Comparison of ENCODE assay signal across 26 mouse cellular contexts in genomic region chr15:99038025-99038424, GRCm38 (mm10). TPM values are rescaled to one million over a fixed set of nuclear protein-coding genes. Genes with fewer than 3 reads are reported as not detected.
DNase-seq lines count a peak whose midpoint lies in the region; ATAC-seq and TF ChIP-seq lines count a peak whose summit lies in the region.
"Had no signal": no experiment of that assay in that cellular context is flagged by ENCODE, and none has a peak within 500 bp of the region (broad histone marks: within the 10 kb centered on the region; RNA-seq: fewer than 3 reads in every experiment).

No protein-coding gene starts in this region.

- H3K4me1 ChIP-seq in MEL (ENCODE audit: control insufficient read depth in 1 of 2, insufficient read depth in 2 of 2, low read length in 2 of 2) = peaks cover 5 to 21% of the 10 kb centered on the region in 2 experiments; a peak in 3 of 4 replicates
- peaks cover 2% of the 10 kb centered on the region; the same call in 1 of the 2 replicates for H3K4me1 ChIP-seq in lung, adult 2 months (ENCODE audit: control insufficient read depth, insufficient read depth, low read length)
- peaks cover 4% of the 10 kb centered on the region; the same call in 1 of the 2 replicates for H3K4me1 ChIP-seq in midbrain, embryonic 14.5 days (ENCODE audit: control insufficient read depth, insufficient read depth, low read length)

- H3K4me2 ChIP-seq in myocyte (ENCODE audit: low read depth) = no peak overlapping the region
- no peak overlapping the region for H3K4me2 ChIP-seq in midbrain, embryonic 14.5 days (ENCODE audit: low read length)

- H3K4me3 ChIP-seq in MEL (ENCODE audit: control insufficient read depth in 1 of 2, insufficient read depth in 1 of 2, low read depth in 2 of 2, low read length in 2 of 2) = no peak overlapping the region
- no peak overlapping the region for H3K4me3 ChIP-seq in myocyte
- no peak overlapping the region for H3K4me3 ChIP-seq in lung, adult 2 months (replicated peaks; ENCODE audit: extremely low read depth, low read depth, low read length)
- no peak overlapping the region for H3K4me3 ChIP-seq in midbrain, embryonic 14.5 days (replicated peaks; ENCODE audit: low read depth, low read length)

- H3K79me2 ChIP-seq in MEL (ENCODE audit: control insufficient read depth, insufficient read depth, low read length, poor library complexity) (peaks cover 3% of the 10 kb centered on the region; the same call in 1 of the 2 replicates), myocyte (ENCODE audit: control insufficient read depth, insufficient read depth) (peaks cover 27% of the 10 kb centered on the region)

- H3K36me3 ChIP-seq in MEL (ENCODE audit: control insufficient read depth in 1 of 2, insufficient read depth in 2 of 2, low read length in 2 of 2) (peaks cover 19 to 20% of the 10 kb centered on the region in 2 experiments), myocyte (ENCODE audit: control insufficient read depth, insufficient read depth) (peaks cover 38% of the 10 kb centered on the region)
- H3K36me3 ChIP-seq in midbrain, embryonic 14.5 days (ENCODE audit: control insufficient read depth, insufficient read depth, low read length) = no peaks in the 10 kb centered on the region

- no peak overlapping the region for H3K27ac ChIP-seq in MEL (ENCODE audit: control insufficient read depth, low read depth, low read length)
- no peak overlapping the region for H3K27ac ChIP-seq in midbrain, embryonic 14.5 days (replicated peaks; ENCODE audit: low read depth, low read length)

- DNase-seq in 3T3-L1 (ENCODE audit: low read depth, low spot score) (peak; percentile 40), 416B (ENCODE audit: low read depth) (peak; percentile 57), MEL (ENCODE audit: low read depth, low spot score) (peak; percentile 41)
- DNase-seq in urinary bladder, postnatal 4 days (ENCODE audit: low spot score in 2 of 2) = no peak
- DNase-seq in left cerebral cortex, postnatal 36 days (ENCODE audit: low spot score in 2 of 2) = no peak
- no peak for DNase-seq in lung, adult 2 months
- DNase-seq in midbrain, embryonic 14.5 days = no peak
- DNase-seq: adrenal gland, adult 2 months; adrenal gland, adult 8-10 months; adrenal gland, postnatal 10 days; adrenal gland, postnatal 14 days; adrenal gland, postnatal 25 days; adrenal gland, postnatal 36 days; B cell, adult 2 months; cerebellum, adult 11 months; cerebellum, adult 11-12 months; cerebellum, adult 18-20 months; cerebellum, adult 2 months; cerebellum, adult 8-10 months had no signal

- TF ChIP-seq EP300 in MEL (IDR thresholded peaks at IDR 0.05; ENCODE audit: low read depth in 1 of 2, low read length in 2 of 2) = no peak

- no peak for TF ChIP-seq CTCF in MEL (IDR thresholded peaks at IDR 0.05 in 2 of 3, conservative IDR thresholded peaks at IDR 0.05 in 1 of 3; ENCODE audit: control insufficient read depth in 1 of 3, insufficient read depth in 1 of 3, low read depth in 2 of 3, low read length in 3 of 3, poor library complexity in 1 of 3, severe bottlenecking in 1 of 3)
- TF ChIP-seq CTCF in lung, adult 2 months (IDR thresholded peaks at IDR 0.05; ENCODE audit: insufficient read depth, low read length) = no peak

- TF ChIP-seq POLR2A in MEL (IDR thresholded peaks at IDR 0.05; ENCODE audit: control insufficient read depth in 1 of 2, insufficient read depth in 1 of 2, low read depth in 1 of 2, low read length in 2 of 2, poor library complexity in 1 of 2) (no peak), myocyte (IDR thresholded peaks at IDR 0.05; ENCODE audit: insufficient read length, low read depth) (peak; percentile 24)
- no peak for TF ChIP-seq POLR2A in lung, adult 2 months (IDR thresholded peaks at IDR 0.05; ENCODE audit: borderline replicate concordance, extremely low read depth, low read depth, low read length)

- no peak overlapping the region for H3ac ChIP-seq in myocyte (ENCODE audit: control insufficient read depth, insufficient read length)

- intact Hi-C loops in left cerebral cortex, postnatal 36 days (cut with DNase I) = no loop called here

- no peak for ATAC-seq in midbrain, embryonic 14.5 days (ENCODE audit: low FRiP score, low TSS enrichment)
- ATAC-seq: activated CD4-positive, CD25-positive, alpha-beta regulatory T cell, adult 4 months; CD4-positive, CD25-positive, alpha-beta regulatory T cell, adult 4 months; Patski had no signal

- TF ChIP-seq RAD21 in MEL (IDR thresholded peaks at IDR 0.05; ENCODE audit: low read depth, low read length) = no peak

- no peaks in the 10 kb centered on the region for H3K9me3 ChIP-seq in MEL (replicated peaks; ENCODE audit: insufficient read depth, low read length)
- no peaks in the 10 kb centered on the region for H3K9me3 ChIP-seq in midbrain, embryonic 14.5 days (ENCODE audit: control insufficient read depth, low read length)
- H3K9me3 ChIP-seq: G1E had no signal

- H3K9ac ChIP-seq in MEL (ENCODE audit: control insufficient read depth, low read depth, low read length, poor library complexity, severe bottlenecking) = no peak overlapping the region
- H3K9ac ChIP-seq in midbrain, embryonic 14.5 days (replicated peaks; ENCODE audit: low read length) = no peak overlapping the region

- whole genome bisulfite sequencing in lung, adult 2 months = 91% methylated on average over 1 of the region's 1 CpGs
- 89% methylated on average over 1 of the region's 1 CpGs for WGBS in midbrain, embryonic 14.5 days

- no peaks in the 10 kb centered on the region for H3K27me3 ChIP-seq in MEL (ENCODE audit: control insufficient read depth in 1 of 2, insufficient read depth in 2 of 2, low read length in 2 of 2)
- no peaks in the 10 kb centered on the region for H3K27me3 ChIP-seq in myocyte (ENCODE audit: control insufficient read depth, insufficient read depth, insufficient read length)
- H3K27me3 ChIP-seq in midbrain, embryonic 14.5 days (ENCODE audit: control insufficient read depth, insufficient read depth, low read length) = no peaks in the 10 kb centered on the region
- H3K27me3 ChIP-seq: CH12.LX, Patski had no signal

TF ChIP-seq in MEL, 35 proteins besides CTCF, POLR2A, EP300 and RAD21:
- TF ChIP-seq POLR2AphosphoS5 (IDR thresholded peaks at IDR 0.05; ENCODE audit: borderline replicate concordance, low read depth, low read length) = peak; percentile 75; the same call in 1 of the 2 replicates
- no peak for TF ChIP-seq ELF1 (IDR thresholded peaks at IDR 0.05; ENCODE audit: low read depth, low read length)
TF ChIP-seq in MEL: peak in this region for 1.

TF ChIP-seq in myocyte, 11 proteins besides CTCF, POLR2A, EP300 and RAD21 (continues in another document):
- TF ChIP-seq POLR2AphosphoS2 (IDR thresholded peaks at IDR 0.05; ENCODE audit: insufficient read length, low read depth) = no peak
- no peak for TF ChIP-seq MYOD1 (IDR thresholded peaks at IDR 0.05; ENCODE audit: control insufficient read depth in 1 of 3, insufficient read length in 2 of 3, low read depth in 2 of 3)
- TF ChIP-seq MYOG (IDR thresholded peaks at IDR 0.05; ENCODE audit: control insufficient read depth in 1 of 3, insufficient read depth in 1 of 3, insufficient read length in 2 of 3, low read depth in 2 of 3) = no peak
- no peak for TF ChIP-seq CEBPB (IDR thresholded peaks at IDR 0.05; ENCODE audit: insufficient read depth, poor library complexity, severe bottlenecking)
- no peak for TF ChIP-seq REST (IDR thresholded peaks at IDR 0.05; ENCODE audit: insufficient read depth, insufficient read length)
- no peak for TF ChIP-seq SRF (IDR thresholded peaks at IDR 0.05; ENCODE audit: control insufficient read depth, insufficient read length, low read depth)
- no peak for TF ChIP-seq E2F4 (IDR thresholded peaks at IDR 0.05; ENCODE audit: insufficient read depth)

RNA-seq across cellular contexts. Expression of gene Tuba1c, which starts 8.3 kb away (rescaled TPM):
- total RNA-seq in MEL (2012; rRNA removed) = 163 and 201 TPM in 2 replicates
- polyA plus RNA-seq in MEL (2012; ENCODE audit: insufficient read depth in 1 of 2, insufficient read length in 2 of 2, low read depth in 1 of 2, low replicate concordance in 2 of 2, missing spikeins in 1 of 2) (100 to 1,000 TPM in 1 of 2 experiments, not detected in 1; 129 TPM), myocyte (2012; fragmentation: generic; extraction: Trizol) (462 TPM)
- total RNA-seq in left cerebral cortex, postnatal 36 days (2021) = 10 to 100 TPM; 60.3 to 78.5 TPM
- polyA plus RNA-seq in lung, adult 2 months (2012; rRNA removed) = 72.7 and 91.7 TPM in 2 replicates
- polyA plus RNA-seq in midbrain, embryonic 14.5 days (2014; fragmentation: Nextera tagmentation; extraction: Ambion mirVana) = 13.5 and 24.8 TPM in 2 replicates

RNA-seq across cellular contexts. Expression of gene Prph, which starts 16.9 kb away (rescaled TPM):
- total RNA-seq in MEL (2012; rRNA removed) = not detected in 2 replicates
- not detected for polyA plus RNA-seq in MEL (2012; ENCODE audit: insufficient read depth in 1 of 2, insufficient read length in 2 of 2, low read depth in 1 of 2, low replicate concordance in 2 of 2, missing spikeins in 1 of 2)
- polyA plus RNA-seq in myocyte (2012; fragmentation: generic; extraction: Trizol) = 0.98 TPM
- 1 to 10 TPM in 1 of 2 experiments, under 1 TPM in 1; 0.97 to 1.8 TPM for total RNA-seq in left cerebral cortex, postnatal 36 days (2021)
- 0.71 and 1.0 TPM in 2 replicates for polyA plus RNA-seq in lung, adult 2 months (2012; rRNA removed)
- polyA plus RNA-seq in midbrain, embryonic 14.5 days (2014; fragmentation: Nextera tagmentation; extraction: Ambion mirVana) = 11.7 and 15.5 TPM in 2 replicates
- total RNA-seq: G1E had no signal
- polyA plus RNA-seq: activated CD4-positive, CD25-positive, alpha-beta regulatory T cell, adult 4 months; CD4-positive, CD25-positive, alpha-beta regulatory T cell, adult 4 months; G1E had no signal

RNA-seq across cellular contexts. Expression of gene Troap, which starts 36.4 kb away (rescaled TPM):
- total RNA-seq in MEL (2012; rRNA removed) = 24.3 and 25.8 TPM in 2 replicates
- polyA plus RNA-seq in MEL (2012; ENCODE audit: insufficient read depth in 1 of 2, insufficient read length in 2 of 2, low read depth in 1 of 2, low replicate concordance in 2 of 2, missing spikeins in 1 of 2) = 10 to 100 TPM in 1 of 2 experiments, not detected in 1; 70.2 TPM
- polyA plus RNA-seq in myocyte (2012; fragmentation: generic; extraction: Trizol) = 18.6 TPM
- total RNA-seq in left cerebral cortex, postnatal 36 days (2021) = under 1 TPM in 1 of 2 experiments, not detected in 1; 0.32 TPM
- 0.84 and 1.3 TPM in 2 replicates for polyA plus RNA-seq in lung, adult 2 months (2012; rRNA removed)
- 3.9 and 4.9 TPM in 2 replicates for polyA plus RNA-seq in midbrain, embryonic 14.5 days (2014; fragmentation: Nextera tagmentation; extraction: Ambion mirVana)
- total RNA-seq: adrenal gland, adult 18-20 months had no signal

RNA-seq across cellular contexts. Expression of gene C1ql4, which starts 49.6 kb away (rescaled TPM):
- total RNA-seq in MEL (2012; rRNA removed) = 0.15 TPM in 1 of 2 replicates, not detected in the other
- polyA plus RNA-seq in MEL (2012; ENCODE audit: insufficient read depth in 1 of 2, insufficient read length in 2 of 2, low read depth in 1 of 2, low replicate concordance in 2 of 2, missing spikeins in 1 of 2) = under 1 TPM in 1 of 2 experiments, not detected in 1; 0.08 TPM
- 0.10 TPM for polyA plus RNA-seq in myocyte (2012; fragmentation: generic; extraction: Trizol)
- total RNA-seq in left cerebral cortex, postnatal 36 days (2021) = not detected
- not detected in 2 replicates for polyA plus RNA-seq in lung, adult 2 months (2012; rRNA removed)
- 13.2 and 13.7 TPM in 2 replicates for polyA plus RNA-seq in midbrain, embryonic 14.5 days (2014; fragmentation: Nextera tagmentation; extraction: Ambion mirVana)
- total RNA-seq: adrenal gland, adult 18-20 months; adrenal gland, adult 2 months; adrenal gland, adult 8-10 months; adrenal gland, postnatal 14 days; adrenal gland, postnatal 25 days; adrenal gland, postnatal 36 days; CH12.LX; G1E had no signal
- polyA plus RNA-seq: activated CD4-positive, CD25-positive, alpha-beta regulatory T cell, adult 4 months; adrenal gland, adult 2 months; CD4-positive, CD25-positive, alpha-beta regulatory T cell, adult 4 months; G1E had no signal

RNA-seq across cellular contexts. Expression of gene Dnajc22, which starts 54.9 kb away (rescaled TPM):
- total RNA-seq in MEL (2012; rRNA removed) = 3.2 TPM in 2 replicates
- polyA plus RNA-seq in MEL (2012; ENCODE audit: insufficient read depth in 1 of 2, insufficient read length in 2 of 2, low read depth in 1 of 2, low replicate concordance in 2 of 2, missing spikeins in 1 of 2) = 1 to 10 TPM in 1 of 2 experiments, not detected in 1; 5.3 TPM
- polyA plus RNA-seq in myocyte (2012; fragmentation: generic; extraction: Trizol) = 0.78 TPM
- total RNA-seq in left cerebral cortex, postnatal 36 days (2021) = under 1 TPM; 0.25 to 0.27 TPM
- polyA plus RNA-seq in lung, adult 2 months (2012; rRNA removed) = 0.23 and 0.53 TPM in 2 replicates
- 0.71 and 1.6 TPM in 2 replicates for polyA plus RNA-seq in midbrain, embryonic 14.5 days (2014; fragmentation: Nextera tagmentation; extraction: Ambion mirVana)
- polyA plus RNA-seq: activated CD4-positive, CD25-positive, alpha-beta regulatory T cell, adult 4 months; CD4-positive, CD25-positive, alpha-beta regulatory T cell, adult 4 months; G1E had no signal

Comparison
In these comparisons a context has a peak if more than half of its experiments do, and no peak if none do; other contexts are left out.
1. DNase-seq: peak in 3T3-L1 (single experiment), 416B (single experiment) and MEL (single experiment); none in urinary bladder, postnatal 4 days (0 of 2), left cerebral cortex, postnatal 36 days (0 of 2), lung, adult 2 months (single experiment) and midbrain, embryonic 14.5 days (single experiment).